Mouse (Mus musculus) neural tube, embryonic 13.5 days (tissue): ENCODE measurements at regions not wholly inside any gene's neighbourhood (a gene's known extent, or its start where the extent isn't known, plus 50 kb on each side); places are given as distances from the start of the nearest gene placed in this dataset.
A peak's percentile ranks its signal among the peaks of the same experiment; 100 is the strongest.

Experiments used
- ATAC-seq: fragments of 200-750 bp; cut with Nextera tagmentation; 2 replicates; pipeline ENCODE4 v1.8.0; 2017; ENCODE audit warnings: low read depth, mild to moderate bottlenecking, moderate TSS enrichment, moderate library complexity
- H3K27ac ChIP-seq: fragments of 300-500 bp; sonication (generic); replicated peaks from 2 replicates; pipeline ENCODE4 v1.5.1; 2015; ENCODE audit warnings: moderate library complexity, mild to moderate bottlenecking, inconsistent platforms
- H3K27me3 ChIP-seq: fragments of 300-500 bp; sonication (generic); 2 replicates; pipeline ENCODE4 v1.6.1; 2015; ENCODE audit warnings: mild to moderate bottlenecking, inconsistent platforms
- H3K36me3 ChIP-seq: fragments of 300-500 bp; sonication (generic); 2 replicates; pipeline ENCODE4 v1.6.1; 2015; ENCODE audit warnings: mild to moderate bottlenecking, inconsistent platforms
- H3K4me1 ChIP-seq: fragments of 300-500 bp; sonication (generic); replicated peaks from 2 replicates; pipeline ENCODE4 v1.6.1; 2015; ENCODE audit warnings: inconsistent platforms
- H3K4me2 ChIP-seq: fragments of 300-500 bp; sonication (generic); 2 replicates; pipeline ENCODE4 v1.6.1; 2015; ENCODE audit warnings: inconsistent platforms, mild to moderate bottlenecking, moderate library complexity
- H3K4me3 ChIP-seq: fragments of 300-500 bp; sonication (generic); 2 replicates; pipeline ENCODE4 v1.5.1; 2015; ENCODE audit warnings: mild to moderate bottlenecking, inconsistent platforms
- H3K9ac ChIP-seq: fragments of 300-500 bp; sonication (generic); 2 replicates; pipeline ENCODE4 v1.6.1; 2015; ENCODE audit warnings: moderate library complexity, mild to moderate bottlenecking, inconsistent platforms
- H3K9me3 ChIP-seq: fragments of 300-500 bp; sonication (generic); 2 replicates; pipeline ENCODE4 v1.6.1; 2016; ENCODE audit warnings: inconsistent platforms
- WGBS: fragments of 180-500 bp; shearing (Covaris S2); methylation state at CpG from one replicate; pipeline ENCODE4 v1.1.7; 2015; 5-methylcytosine and 5-hydroxymethylcytosine counted together

DNA sequence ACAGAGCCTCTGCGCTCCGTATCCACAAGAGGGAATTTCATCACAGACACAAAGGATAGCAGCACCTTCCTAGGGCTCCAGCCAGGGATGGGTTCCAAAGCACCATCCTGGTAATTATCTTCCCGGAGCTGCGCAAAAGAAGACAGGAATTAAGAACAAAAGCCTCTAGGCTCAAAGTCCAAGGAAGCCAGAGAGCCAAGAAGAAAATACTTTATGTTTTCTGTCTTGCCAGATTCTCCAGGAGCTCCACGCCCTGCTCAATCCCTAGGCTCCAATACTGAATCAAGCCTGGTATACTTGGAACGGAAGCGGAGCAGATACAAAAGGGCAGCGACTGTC lies 54.4 kb downstream of the Irf2bpl start:
- H3K4me3 ChIP-seq, result no peak overlapping the region
- WGBS, result 58% methylated on average over 8 of the region's 8 CpGs
- H3K27me3 ChIP-seq, result no peaks in the 10 kb centered on the region
- no peak overlapping the region for H3K9ac ChIP-seq
- ATAC-seq, result no peak
- H3K36me3 ChIP-seq, result no peaks in the 10 kb centered on the region
- peaks cover 61% of the 10 kb centered on the region for H3K4me1 ChIP-seq
- peak overlapping the region; percentile 33 for H3K27ac ChIP-seq
- H3K4me2 ChIP-seq, result no peak overlapping the region
- no peaks in the 10 kb centered on the region for H3K9me3 ChIP-seq

DNA sequence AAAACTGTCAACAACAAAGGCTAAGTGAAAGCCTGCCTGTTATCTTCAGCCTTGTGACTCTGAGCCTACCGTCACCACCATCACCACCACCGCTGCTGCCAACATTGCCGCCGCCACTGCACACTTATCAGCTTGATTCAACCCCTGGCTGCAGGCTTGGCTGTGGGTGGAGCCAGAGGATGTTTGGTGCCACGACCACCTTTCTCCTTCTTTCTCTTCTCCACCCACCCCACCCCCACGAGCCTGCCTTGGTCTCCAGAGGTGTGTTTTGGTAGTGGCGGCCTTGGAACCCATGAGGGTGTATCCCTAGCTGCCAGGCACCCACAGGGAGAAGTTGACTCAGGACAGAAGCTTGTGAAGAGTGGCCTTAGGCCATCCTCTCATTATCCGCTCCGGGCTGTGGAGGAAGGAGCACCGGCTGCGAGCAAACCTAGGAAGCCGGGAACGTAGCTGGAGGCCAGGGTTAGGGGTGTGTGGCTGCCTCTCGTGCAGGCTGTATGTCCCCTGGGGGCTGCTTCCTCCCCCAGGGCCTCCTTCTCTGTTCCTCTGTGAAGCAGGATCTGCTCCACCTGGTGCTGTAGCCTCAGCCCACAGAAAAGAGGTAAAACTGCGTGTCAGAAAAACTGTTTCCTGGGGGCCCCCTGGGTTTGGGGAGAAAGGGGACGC lies 54.9 kb downstream of the Irf2bpl start:
- 63% methylated on average over 16 of the region's 16 CpGs for WGBS
- Histone ChIP-seq H3K36me3 (no peaks in the 10 kb centered on the region), H3K9ac (no peak overlapping the region), H3K9me3 (no peaks in the 10 kb centered on the region), H3K4me2 (no peak overlapping the region), H3K4me3 (no peak overlapping the region), H3K27me3 (no peaks in the 10 kb centered on the region), H3K4me1 (peaks cover 66% of the 10 kb centered on the region), H3K27ac (peak overlapping the region; percentile 33)
- no peak for ATAC-seq

DNA sequence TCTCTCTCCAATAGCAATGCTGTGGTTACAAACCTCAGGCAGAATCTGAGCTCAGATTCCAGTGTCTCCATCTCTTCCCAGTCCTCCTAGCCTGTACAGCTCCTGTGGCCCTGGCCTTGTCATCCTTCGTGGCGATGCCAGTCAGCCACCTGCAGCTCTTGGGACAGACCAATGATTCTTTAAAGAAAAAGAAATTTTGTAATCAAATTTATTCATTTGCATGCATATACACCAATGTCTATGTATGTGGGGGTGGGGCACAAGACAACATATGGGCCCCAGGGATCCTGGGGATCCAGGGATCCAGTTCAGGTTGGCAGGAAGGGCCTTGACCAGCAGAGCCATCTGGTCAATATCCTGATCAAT lies 57.4 kb downstream of the Irf2bpl start:
- Histone ChIP-seq H3K4me2 (no peak overlapping the region), H3K4me3 (no peak overlapping the region), H3K36me3 (no peaks in the 10 kb centered on the region), H3K4me1 (peaks cover 73% of the 10 kb centered on the region), H3K9me3 (no peaks in the 10 kb centered on the region), H3K9ac (no peak overlapping the region), H3K27ac (peak overlapping the region; percentile 56), H3K27me3 (no peaks in the 10 kb centered on the region)
- ATAC-seq, result no peak
- 84% methylated on average over 2 of the region's 2 CpGs for WGBS

DNA sequence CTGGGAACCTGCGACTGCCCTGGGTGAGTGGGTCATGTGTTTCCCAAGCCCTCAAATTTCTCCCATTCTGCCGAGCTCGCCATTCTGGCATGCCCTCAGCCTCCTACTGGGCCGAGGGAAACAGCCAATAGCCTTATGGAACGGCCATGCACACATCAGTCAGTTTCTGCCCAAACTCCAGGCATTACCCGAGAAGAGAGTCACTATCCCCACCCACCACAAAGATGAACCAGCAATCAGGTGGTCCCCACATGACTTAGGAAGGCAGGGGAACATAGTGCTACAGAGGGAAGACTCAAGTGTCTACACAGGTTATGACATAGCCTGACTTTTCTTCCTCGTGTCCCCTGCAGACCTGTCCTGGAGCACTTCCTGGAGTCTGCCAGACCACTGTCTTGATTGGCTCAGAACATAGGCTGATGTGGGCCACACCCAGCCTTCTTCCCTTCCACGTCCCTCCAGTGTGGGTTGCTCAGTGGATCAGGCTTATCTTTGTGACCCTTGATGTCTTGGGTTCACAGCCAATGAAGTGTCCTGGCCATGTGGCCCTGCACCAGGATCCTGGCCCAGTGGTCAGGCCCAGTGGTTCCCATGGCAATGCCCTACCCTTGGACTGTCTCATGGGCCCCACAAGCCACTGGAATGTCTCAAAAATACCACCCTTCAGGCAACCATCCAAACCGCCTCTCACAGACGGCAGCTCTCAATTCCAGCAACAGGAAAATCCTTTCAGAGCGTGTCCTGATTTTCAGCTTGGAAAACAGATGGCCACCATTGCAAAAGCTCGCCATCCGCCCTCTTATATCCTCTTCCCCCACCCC lies 58.0 kb downstream of the Irf2bpl start:
- peaks cover 73% of the 10 kb centered on the region for H3K4me1 ChIP-seq
- no peak overlapping the region for H3K4me2 ChIP-seq
- H3K27ac ChIP-seq, result peak overlapping the region; percentile 100
- H3K4me3 ChIP-seq, result no peak overlapping the region
- H3K27me3 ChIP-seq, result no peaks in the 10 kb centered on the region
- H3K9me3 ChIP-seq, result no peaks in the 10 kb centered on the region
- ATAC-seq, result no peak
- no peak overlapping the region for H3K9ac ChIP-seq
- H3K36me3 ChIP-seq, result no peaks in the 10 kb centered on the region
- WGBS, result 46% methylated on average over 13 of the region's 13 CpGs

DNA sequence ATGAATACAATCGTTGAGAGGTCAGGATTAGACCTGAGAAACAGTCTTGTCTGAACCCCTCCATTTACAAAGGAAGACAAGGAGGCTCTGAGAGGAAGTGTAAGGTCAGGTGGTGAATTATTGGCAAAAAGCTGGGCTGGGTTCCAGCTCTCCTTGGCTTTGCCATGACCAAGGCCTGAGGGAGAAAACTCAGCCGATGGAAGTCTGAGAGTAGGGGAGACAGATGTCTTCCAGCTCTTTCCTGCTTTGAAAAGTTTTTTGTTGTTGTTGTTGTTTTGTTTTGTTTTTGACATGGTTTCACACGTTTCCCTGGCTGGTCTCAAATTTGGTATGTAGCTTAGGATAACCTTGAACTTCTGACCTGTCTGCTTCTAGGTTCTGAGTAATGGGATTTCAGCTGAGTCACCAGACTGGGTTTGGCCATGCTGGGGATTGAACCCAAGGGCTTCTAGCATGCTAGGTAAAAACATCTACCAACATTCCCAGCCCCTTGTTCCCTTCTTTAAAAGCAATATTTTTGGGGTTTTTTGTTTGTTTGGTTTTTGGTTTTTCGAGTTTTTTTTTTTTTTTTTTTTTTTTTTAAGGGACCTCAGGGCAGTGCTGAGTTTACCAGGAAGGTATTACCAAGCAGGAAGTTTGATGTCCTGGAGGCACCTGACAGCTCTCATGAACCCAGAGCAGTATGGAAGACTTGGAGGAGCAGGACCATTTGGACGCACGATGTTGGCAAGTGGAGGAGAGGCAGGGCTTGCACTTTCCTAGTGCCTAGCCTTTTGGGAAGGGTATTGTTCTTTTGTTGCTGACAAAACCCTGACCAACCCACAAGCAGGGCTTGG lies 58.8 kb downstream of the Irf2bpl start:
- ATAC-seq, result no peak
- Histone ChIP-seq H3K27ac (peak overlapping the region; percentile 100), H3K9ac (no peak overlapping the region), H3K4me1 (peaks cover 76% of the 10 kb centered on the region), H3K9me3 (no peaks in the 10 kb centered on the region), H3K4me2 (no peak overlapping the region), H3K36me3 (no peaks in the 10 kb centered on the region), H3K27me3 (no peaks in the 10 kb centered on the region), H3K4me3 (no peak overlapping the region)
- 43% methylated on average over 6 of the region's 6 CpGs for WGBS

DNA sequence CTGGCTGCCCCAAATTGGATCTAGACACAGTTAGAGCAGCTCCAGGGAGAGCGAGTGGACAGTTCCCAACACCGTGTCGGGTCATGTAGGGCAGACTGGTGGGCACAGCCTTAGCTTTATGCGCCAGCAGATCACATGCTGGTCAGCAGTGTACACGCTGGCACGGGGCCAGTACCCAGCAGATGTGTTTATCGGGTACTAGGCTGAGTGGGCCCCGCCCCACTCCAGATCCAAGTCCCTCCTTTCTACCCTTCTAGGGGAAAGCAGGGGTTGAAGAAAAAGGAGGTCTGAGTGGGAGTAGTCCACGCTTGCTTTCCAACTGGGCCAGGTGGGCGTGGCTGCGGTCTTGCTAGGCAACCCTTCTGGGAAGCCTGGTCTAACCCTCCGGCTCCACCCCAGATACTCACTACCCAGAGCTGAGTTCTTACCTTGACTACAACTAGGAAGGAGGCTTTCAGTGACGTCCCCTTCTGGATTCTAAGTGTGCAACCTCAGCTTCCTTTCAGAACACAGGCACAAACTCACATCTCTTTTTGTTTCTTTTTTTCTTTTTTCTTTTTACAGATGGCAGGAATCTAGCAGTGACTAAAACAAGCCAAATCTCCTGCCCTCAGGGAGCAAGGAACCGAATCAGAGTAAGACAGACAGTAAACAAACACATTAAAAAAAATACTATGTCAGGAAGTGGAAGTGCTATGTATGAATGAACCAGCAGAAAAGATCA lies 59.6 kb downstream of the Irf2bpl start:
- Histone ChIP-seq H3K4me3 (no peak overlapping the region), H3K27ac (peak overlapping the region; percentile 100), H3K9ac (peak overlapping the region; percentile 51), H3K36me3 (no peaks in the 10 kb centered on the region), H3K9me3 (no peaks in the 10 kb centered on the region), H3K4me2 (peak overlapping the region; percentile 46), H3K4me1 (peaks cover 71% of the 10 kb centered on the region), H3K27me3 (no peaks in the 10 kb centered on the region)
- WGBS, result 6% methylated on average over 14 of the region's 14 CpGs
- peak; percentile 54 for ATAC-seq

DNA sequence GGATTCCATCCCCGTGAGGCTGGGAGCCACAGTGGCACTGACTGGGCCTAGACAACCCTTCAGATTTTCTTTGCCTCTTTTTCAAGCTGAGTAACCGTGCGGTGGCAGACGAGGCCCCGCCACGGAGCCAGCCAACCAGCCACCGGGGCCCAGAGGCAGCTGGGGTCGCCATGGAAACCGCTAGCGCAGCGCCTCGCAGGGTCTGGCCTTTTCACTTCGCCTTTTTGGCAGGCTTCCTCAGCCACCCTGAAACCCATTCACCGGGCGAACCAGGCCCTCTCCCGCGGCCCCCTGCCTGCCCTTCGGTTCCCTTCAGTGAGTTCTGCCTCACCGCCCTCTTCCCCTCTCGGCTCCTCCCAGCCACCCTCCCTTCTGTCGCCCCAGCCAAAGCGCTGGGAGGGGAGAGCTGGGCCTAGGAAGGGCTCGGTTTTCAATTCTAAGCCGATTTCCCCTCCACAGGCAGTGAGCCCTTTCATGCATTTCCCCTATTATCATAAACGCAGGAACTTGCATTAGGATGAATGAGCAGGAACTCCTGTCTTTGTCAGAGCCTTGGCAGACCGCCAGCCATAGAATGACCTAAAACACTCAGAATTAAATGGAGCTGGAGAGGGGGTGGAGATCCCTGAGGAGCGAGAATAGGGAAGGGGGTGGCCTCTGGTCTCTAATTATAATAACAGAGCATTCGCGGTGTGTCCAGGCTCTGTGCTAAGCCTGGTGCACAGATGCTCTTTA lies 60.6 kb downstream of the Irf2bpl start:
- H3K9me3 ChIP-seq, result no peaks in the 10 kb centered on the region
- peak overlapping the region; percentile 46 for H3K4me2 ChIP-seq
- H3K9ac ChIP-seq, result peak overlapping the region; percentile 69
- no peaks in the 10 kb centered on the region for H3K27me3 ChIP-seq
- no peaks in the 10 kb centered on the region for H3K36me3 ChIP-seq
- peaks cover 68% of the 10 kb centered on the region for H3K4me1 ChIP-seq
- peak; percentile 91 for ATAC-seq
- H3K4me3 ChIP-seq, result peak overlapping the region; percentile 13; the same call in 1 of the 2 replicates
- H3K27ac ChIP-seq, result peak overlapping the region; percentile 100
- WGBS, result under 1% methylated on average over 29 of the region's 29 CpGs

DNA sequence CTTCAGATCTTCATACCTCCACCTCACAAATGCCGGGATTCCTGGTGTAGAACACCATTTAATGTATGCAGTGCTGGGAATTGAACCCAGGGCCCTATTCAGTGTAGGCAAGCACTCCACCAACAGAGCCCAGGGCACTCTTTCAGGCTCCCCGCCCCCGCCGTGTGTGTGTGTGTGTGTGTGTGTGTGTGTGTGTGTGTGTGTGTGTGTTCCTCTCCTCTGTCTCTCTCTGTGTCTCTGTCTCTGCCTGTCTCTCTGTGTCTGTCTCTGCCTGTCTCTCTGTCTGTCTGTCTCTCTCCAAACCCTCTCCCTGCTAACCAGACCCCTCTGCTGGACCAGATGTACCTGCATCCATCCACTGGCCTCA lies 61.1 kb downstream of the Irf2bpl start:
- Histone ChIP-seq H3K27me3 (no peaks in the 10 kb centered on the region), H3K9me3 (no peaks in the 10 kb centered on the region), H3K4me2 (peak overlapping the region; percentile 46), H3K4me3 (peak overlapping the region; percentile 13; the same call in 1 of the 2 replicates), H3K27ac (peak overlapping the region; percentile 100), H3K36me3 (no peaks in the 10 kb centered on the region), H3K9ac (peak overlapping the region; percentile 69), H3K4me1 (peaks cover 73% of the 10 kb centered on the region)
- WGBS, result 52% methylated on average over 4 of the region's 4 CpGs
- peak; percentile 21; the same call in 1 of the 2 replicates for ATAC-seq

DNA sequence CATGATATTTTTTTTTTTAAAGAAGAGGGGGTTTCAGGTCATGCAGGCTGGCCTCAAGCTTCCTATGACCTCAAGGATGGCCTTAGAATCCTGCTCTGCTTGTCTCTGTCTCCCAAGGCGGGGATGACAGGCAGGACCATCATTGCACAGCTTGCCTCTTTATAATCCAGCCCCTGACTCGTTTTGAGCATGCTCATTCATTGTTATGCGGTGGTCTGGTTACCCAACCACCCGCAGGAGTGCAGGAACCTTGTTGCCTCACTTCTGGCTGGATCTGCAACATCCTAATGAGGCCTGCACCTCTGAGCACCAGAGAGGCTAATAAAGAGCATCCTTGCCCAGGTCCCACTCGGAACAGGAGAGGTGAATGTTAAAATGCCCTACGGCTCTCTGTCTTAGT lies 63.4 kb downstream of the Irf2bpl start:
- Histone ChIP-seq H3K4me3 (no peak overlapping the region), H3K4me2 (no peak overlapping the region), H3K9ac (no peak overlapping the region), H3K27ac (peak overlapping the region; percentile 67), H3K27me3 (no peaks in the 10 kb centered on the region), H3K36me3 (no peaks in the 10 kb centered on the region), H3K4me1 (peaks cover 81% of the 10 kb centered on the region), H3K9me3 (no peaks in the 10 kb centered on the region)
- WGBS, result 52% methylated on average over 6 of the region's 6 CpGs
- ATAC-seq, result no peak

DNA sequence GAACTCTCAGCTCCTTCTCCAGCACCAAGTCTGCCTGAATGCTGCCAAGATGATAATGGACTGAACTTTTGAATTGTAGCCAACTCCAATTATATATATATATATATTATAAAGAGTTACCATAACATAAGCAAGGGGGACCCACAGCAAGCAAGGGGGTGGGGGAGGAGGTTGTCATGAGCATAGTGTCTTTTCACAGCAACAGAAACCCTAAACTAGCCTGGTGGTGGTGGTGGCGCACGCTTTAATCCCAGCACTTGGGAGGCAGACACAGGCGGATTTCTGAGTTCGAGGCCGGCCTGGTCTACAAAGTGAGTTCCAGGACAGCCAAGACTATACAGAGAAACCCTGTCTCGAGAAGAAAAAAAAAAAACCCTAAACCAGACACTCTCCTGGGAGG lies 65.0 kb downstream of the Irf2bpl start:
- Histone ChIP-seq H3K4me2 (no peak overlapping the region), H3K9ac (no peak overlapping the region), H3K27me3 (no peaks in the 10 kb centered on the region), H3K27ac (no peak overlapping the region), H3K4me3 (no peak overlapping the region), H3K9me3 (no peaks in the 10 kb centered on the region), H3K36me3 (no peaks in the 10 kb centered on the region), H3K4me1 (peaks cover 81% of the 10 kb centered on the region)
- WGBS, result 88% methylated on average over 6 of the region's 6 CpGs
- ATAC-seq, result no peak

DNA sequence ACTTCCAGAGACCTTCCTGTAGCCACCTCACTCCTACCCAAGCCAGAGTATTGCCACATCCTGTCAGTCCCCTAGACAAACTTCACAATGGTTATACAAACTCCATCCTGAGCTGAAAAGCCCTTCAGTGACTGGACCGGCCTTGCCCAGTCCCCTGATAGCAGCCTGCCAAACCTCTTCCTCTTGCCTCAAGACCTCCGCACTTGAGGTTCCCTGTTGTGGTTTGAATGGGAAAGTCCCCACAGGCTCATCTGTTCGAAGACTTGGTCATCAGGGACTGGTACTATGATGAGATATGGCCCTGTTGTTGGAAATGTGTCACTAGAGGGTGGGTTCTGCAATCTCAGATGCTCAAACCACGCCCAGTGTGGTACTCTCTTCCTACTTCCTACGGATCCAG lies 65.4 kb downstream of the Irf2bpl start:
- Histone ChIP-seq H3K27ac (no peak overlapping the region), H3K4me1 (peaks cover 81% of the 10 kb centered on the region), H3K4me3 (no peak overlapping the region), H3K4me2 (no peak overlapping the region), H3K27me3 (no peaks in the 10 kb centered on the region), H3K36me3 (no peaks in the 10 kb centered on the region), H3K9ac (no peak overlapping the region), H3K9me3 (no peaks in the 10 kb centered on the region)
- WGBS, result 78% methylated on average over 5 of the region's 5 CpGs
- ATAC-seq, result no peak
